Mouse (Mus musculus): ENCODE measurements at regions not wholly inside any gene's neighbourhood (a gene's known extent, or its start where the extent isn't known, plus 50 kb on each side); places are given as distances from the start of the nearest gene placed in this dataset.
A peak's percentile ranks its signal among the peaks of the same experiment; 100 is the strongest.

DNA sequence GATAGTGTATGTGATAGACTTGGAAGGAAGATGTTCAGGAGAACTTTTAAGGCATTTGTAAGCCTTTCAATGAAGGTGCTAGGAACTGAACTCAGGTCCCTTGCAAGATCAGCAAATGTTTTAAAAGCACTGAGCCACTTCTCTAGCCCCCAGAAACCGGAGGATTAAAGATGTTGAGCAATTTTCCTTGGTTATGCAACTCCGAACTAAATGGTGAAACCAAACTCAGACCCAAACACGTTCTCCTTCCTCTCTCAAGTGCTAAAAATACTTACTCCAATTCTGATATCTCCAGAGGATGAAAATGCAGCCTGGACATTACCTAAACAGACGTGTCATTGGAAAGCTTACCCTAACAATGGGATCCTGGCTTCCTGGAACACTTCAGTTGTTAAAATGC lies 378.8 kb downstream of the Kcnj2 start:
- Histone ChIP-seq H3K4me3 (ENCODE audit: low read depth, low read length) (no peak overlapping the region), H3K27me3 (ENCODE audit: control insufficient read depth, insufficient read depth, low read length) (no peaks in the 10 kb centered on the region), H3K9ac (replicated peaks; ENCODE audit: low read depth, low read length) (no peak overlapping the region), H3K9me3 (ENCODE audit: control insufficient read depth, low read length) (no peaks in the 10 kb centered on the region), H3K4me2 (ENCODE audit: low read depth, low read length) (no peak overlapping the region), H3K27ac (ENCODE audit: low read depth, low read length) (no peak overlapping the region), H3K4me1 (ENCODE audit: control insufficient read depth, insufficient read depth, low read length) (no peaks in the 10 kb centered on the region), H3K36me3 (ENCODE audit: control insufficient read depth, insufficient read depth, low read length) (no peaks in the 10 kb centered on the region)
- WGBS, result 84% methylated on average over 4 of the region's 4 CpGs
- ATAC-seq (ENCODE audit: low read depth), result no peak

DNA sequence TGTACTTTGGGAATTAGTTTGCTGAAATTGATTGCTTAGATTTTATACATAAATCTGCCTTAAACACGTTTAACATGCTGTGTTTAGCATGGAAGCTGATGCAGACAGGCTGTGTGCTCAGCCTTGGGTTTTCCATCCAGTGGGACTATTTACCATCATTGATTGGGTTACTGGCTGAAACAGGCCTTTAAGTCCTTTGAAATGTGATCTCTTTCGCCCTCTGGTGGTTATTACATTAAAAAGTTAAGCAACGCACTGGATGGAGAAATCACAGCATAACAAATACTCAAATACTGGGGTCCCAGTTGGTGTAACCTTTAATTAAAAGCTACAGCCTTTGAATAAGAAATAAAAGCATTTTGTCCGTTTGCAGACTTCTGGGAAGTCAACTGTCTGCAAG lies 379.8 kb downstream of the Kcnj2 start:
- 8% methylated on average over 4 of the region's 4 CpGs for WGBS
- H3K4me1 ChIP-seq (ENCODE audit: control insufficient read depth, insufficient read depth, low read length), result no peaks in the 10 kb centered on the region
- H3K36me3 ChIP-seq (ENCODE audit: control insufficient read depth, insufficient read depth, low read length), result no peaks in the 10 kb centered on the region
- H3K4me2 ChIP-seq (ENCODE audit: low read depth, low read length), result no peak overlapping the region
- no peaks in the 10 kb centered on the region for H3K9me3 ChIP-seq (ENCODE audit: control insufficient read depth, low read length)
- no peak overlapping the region for H3K27ac ChIP-seq (ENCODE audit: low read depth, low read length)
- no peak for ATAC-seq (ENCODE audit: low read depth)
- H3K27me3 ChIP-seq (ENCODE audit: control insufficient read depth, insufficient read depth, low read length), result no peaks in the 10 kb centered on the region
- no peak overlapping the region for H3K4me3 ChIP-seq (ENCODE audit: low read depth, low read length)
- H3K9ac ChIP-seq (replicated peaks; ENCODE audit: low read depth, low read length), result no peak overlapping the region

DNA sequence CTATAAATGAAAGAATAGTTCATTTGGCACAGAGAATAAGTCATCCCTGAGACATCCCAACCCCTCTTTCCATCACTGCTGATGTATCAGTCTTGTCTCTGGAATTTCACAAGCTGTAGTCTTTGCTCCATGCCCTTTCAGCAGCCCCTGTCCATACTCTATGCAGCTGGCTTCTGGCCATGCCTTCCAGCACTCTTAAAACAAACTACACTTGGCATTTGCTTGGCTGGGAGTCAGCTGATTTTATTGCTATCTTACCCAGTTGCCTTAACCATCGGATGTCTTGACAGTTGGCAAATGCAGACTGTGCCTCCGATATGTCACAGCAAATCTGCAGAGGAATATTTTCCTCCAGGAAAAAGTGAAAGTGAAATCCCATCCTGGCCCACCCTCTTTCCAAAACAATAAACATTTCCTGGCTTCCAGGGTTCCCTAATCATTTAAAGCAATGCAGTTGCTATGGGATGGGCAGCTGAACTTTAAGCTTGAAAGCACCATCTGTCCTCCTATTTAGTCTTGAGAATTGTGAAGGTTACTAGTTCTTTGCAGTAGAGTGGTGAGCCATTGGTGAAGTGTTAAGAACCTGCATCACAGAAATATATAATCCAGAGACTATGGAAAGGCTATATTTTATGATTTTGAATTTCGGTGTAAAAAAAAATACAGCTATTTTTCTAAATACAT lies 385.0 kb downstream of the Kcnj2 start:
- Histone ChIP-seq H3K4me1 (ENCODE audit: control insufficient read depth, insufficient read depth, low read length) (no peaks in the 10 kb centered on the region), H3K4me3 (ENCODE audit: low read depth, low read length) (no peak overlapping the region), H3K9ac (replicated peaks; ENCODE audit: low read depth, low read length) (no peak overlapping the region), H3K27ac (ENCODE audit: low read depth, low read length) (no peak overlapping the region), H3K27me3 (ENCODE audit: control insufficient read depth, insufficient read depth, low read length) (no peaks in the 10 kb centered on the region), H3K9me3 (ENCODE audit: control insufficient read depth, low read length) (no peaks in the 10 kb centered on the region), H3K4me2 (ENCODE audit: low read depth, low read length) (no peak overlapping the region), H3K36me3 (ENCODE audit: control insufficient read depth, insufficient read depth, low read length) (no peaks in the 10 kb centered on the region)
- WGBS, result 64% methylated on average over 3 of the region's 3 CpGs
- ATAC-seq (ENCODE audit: low read depth), result peak; percentile 11; the same call in 1 of the 2 replicates

DNA sequence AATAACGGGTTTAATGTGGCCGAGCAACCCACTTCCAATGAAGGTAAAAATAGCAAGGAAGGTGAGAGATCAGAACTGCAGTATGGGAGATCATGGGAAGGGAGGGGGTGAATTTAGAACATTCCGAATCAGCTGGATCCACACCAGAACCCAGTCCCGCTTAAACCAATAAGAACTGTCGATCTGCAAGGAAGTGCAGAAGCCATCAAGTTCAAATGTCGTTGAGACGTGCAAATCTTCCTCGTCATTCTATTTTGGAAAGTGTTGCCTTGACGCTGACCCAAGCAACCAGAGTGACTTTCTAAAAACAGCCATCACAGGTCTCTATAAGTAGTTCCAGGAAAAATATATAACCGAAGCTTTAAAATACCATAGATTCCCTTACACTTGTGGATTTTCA lies 394.1 kb downstream of the Kcnj2 start:
- no peak for ATAC-seq (ENCODE audit: low read depth)
- Histone ChIP-seq H3K4me1 (ENCODE audit: control insufficient read depth, insufficient read depth, low read length) (no peaks in the 10 kb centered on the region), H3K36me3 (ENCODE audit: control insufficient read depth, insufficient read depth, low read length) (no peaks in the 10 kb centered on the region), H3K27me3 (ENCODE audit: control insufficient read depth, insufficient read depth, low read length) (no peaks in the 10 kb centered on the region), H3K9ac (replicated peaks; ENCODE audit: low read depth, low read length) (no peak overlapping the region), H3K9me3 (ENCODE audit: control insufficient read depth, low read length) (no peaks in the 10 kb centered on the region), H3K27ac (ENCODE audit: low read depth, low read length) (no peak overlapping the region), H3K4me3 (ENCODE audit: low read depth, low read length) (no peak overlapping the region), H3K4me2 (ENCODE audit: low read depth, low read length) (no peak overlapping the region)
- 91% methylated on average over 10 of the region's 10 CpGs for WGBS

DNA sequence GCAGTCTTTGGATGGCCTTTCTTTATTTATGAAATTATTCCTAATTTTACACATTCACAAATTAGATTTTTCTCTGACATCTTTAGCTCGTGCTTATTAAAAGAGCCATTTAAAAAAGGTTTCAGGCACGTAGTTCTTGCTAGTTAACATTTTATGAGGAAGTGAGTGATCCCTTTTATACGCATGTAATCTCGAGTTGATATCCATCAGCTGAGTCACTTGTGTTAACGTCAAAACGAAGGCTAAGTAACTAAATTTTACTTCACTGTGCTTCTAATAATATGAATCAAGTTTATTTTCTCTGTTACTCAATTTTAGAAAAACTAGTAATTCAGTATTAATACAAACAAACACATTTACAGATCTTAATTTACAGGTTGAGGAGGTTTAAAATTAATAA lies 419.0 kb downstream of the Kcnj2 start:
- Histone ChIP-seq H3K4me2 (ENCODE audit: low read depth, low read length) (no peak overlapping the region), H3K27ac (ENCODE audit: low read depth, low read length) (no peak overlapping the region), H3K4me3 (ENCODE audit: low read depth, low read length) (no peak overlapping the region), H3K27me3 (ENCODE audit: control insufficient read depth, insufficient read depth, low read length) (no peaks in the 10 kb centered on the region), H3K9me3 (ENCODE audit: control insufficient read depth, low read length) (no peaks in the 10 kb centered on the region), H3K36me3 (ENCODE audit: control insufficient read depth, insufficient read depth, low read length) (no peaks in the 10 kb centered on the region), H3K4me1 (ENCODE audit: control insufficient read depth, insufficient read depth, low read length) (no peaks in the 10 kb centered on the region), H3K9ac (replicated peaks; ENCODE audit: low read depth, low read length) (no peak overlapping the region)
- no peak for ATAC-seq (ENCODE audit: low read depth)
- WGBS, result 82% methylated on average over 6 of the region's 6 CpGs

DNA sequence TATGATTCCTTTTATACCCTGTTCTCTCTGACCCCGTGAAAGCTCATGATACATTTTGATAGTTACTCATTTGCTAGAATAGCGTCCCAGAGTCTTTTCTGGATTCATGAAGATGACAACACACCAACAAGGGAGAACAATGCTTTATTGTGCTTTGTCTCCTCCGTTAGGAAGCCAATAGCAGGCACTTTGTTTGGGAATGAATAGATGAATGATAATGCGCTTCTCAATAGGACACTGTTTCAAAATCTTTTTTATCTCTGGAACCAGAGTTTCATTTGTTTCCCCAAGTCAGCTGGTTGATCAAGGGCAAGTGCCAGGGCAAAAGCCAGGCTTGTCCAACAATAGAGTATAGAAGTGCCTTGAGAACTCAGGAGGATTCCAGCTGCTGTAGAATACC lies 446.5 kb downstream of the Kcnj2 start:
- no peaks in the 10 kb centered on the region for H3K27me3 ChIP-seq (ENCODE audit: control insufficient read depth, insufficient read depth, low read length)
- H3K4me3 ChIP-seq (ENCODE audit: low read depth, low read length), result no peak overlapping the region
- no peak overlapping the region for H3K9ac ChIP-seq (replicated peaks; ENCODE audit: low read depth, low read length)
- H3K36me3 ChIP-seq (ENCODE audit: control insufficient read depth, insufficient read depth, low read length), result no peaks in the 10 kb centered on the region
- no peak overlapping the region for H3K27ac ChIP-seq (ENCODE audit: low read depth, low read length)
- no peak overlapping the region for H3K4me2 ChIP-seq (ENCODE audit: low read depth, low read length)
- H3K9me3 ChIP-seq (ENCODE audit: control insufficient read depth, low read length), result no peaks in the 10 kb centered on the region
- no peak for ATAC-seq (ENCODE audit: low read depth)
- no peaks in the 10 kb centered on the region for H3K4me1 ChIP-seq (ENCODE audit: control insufficient read depth, insufficient read depth, low read length)
- 20% methylated on average over 4 of the region's 4 CpGs for WGBS

DNA sequence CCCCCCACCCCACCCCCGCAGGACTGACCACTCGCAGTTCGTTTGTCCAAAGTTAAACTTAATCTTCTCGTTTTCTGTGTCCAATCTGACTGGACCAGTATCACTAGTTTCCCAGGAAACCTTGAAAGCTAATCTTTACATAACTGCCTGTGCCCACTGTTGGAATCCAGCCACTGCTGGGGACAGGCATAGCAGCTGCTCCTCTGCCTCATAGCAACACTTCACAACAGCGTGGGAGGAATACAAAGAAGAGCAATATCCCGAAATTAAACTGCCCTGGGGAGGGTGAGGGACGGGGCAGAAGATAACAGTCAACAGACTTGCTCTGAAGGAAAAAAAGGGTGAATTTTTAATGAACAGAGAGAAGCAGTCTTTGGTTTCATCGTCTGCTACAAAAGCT lies 456.8 kb downstream of the Kcnj2 start:
- Histone ChIP-seq H3K27me3 (ENCODE audit: control insufficient read depth, insufficient read depth, low read length) (no peaks in the 10 kb centered on the region), H3K4me1 (ENCODE audit: control insufficient read depth, insufficient read depth, low read length) (0 out of 2 replicates have a peak, but pooled peaks cover 2% of the 10 kb centered on the region), H3K4me3 (ENCODE audit: low read depth, low read length) (no peak overlapping the region), H3K27ac (ENCODE audit: low read depth, low read length) (peak overlapping the region; percentile 34; the same call in 1 of the 2 replicates), H3K36me3 (ENCODE audit: control insufficient read depth, insufficient read depth, low read length) (no peaks in the 10 kb centered on the region), H3K9me3 (ENCODE audit: control insufficient read depth, low read length) (no peaks in the 10 kb centered on the region), H3K4me2 (ENCODE audit: low read depth, low read length) (peak overlapping the region; percentile 30), H3K9ac (replicated peaks; ENCODE audit: low read depth, low read length) (no peak overlapping the region)
- 31% methylated on average over 8 of the region's 8 CpGs for WGBS
- peak; percentile 79; the same call in 1 of the 2 replicates for ATAC-seq (ENCODE audit: low read depth)

DNA sequence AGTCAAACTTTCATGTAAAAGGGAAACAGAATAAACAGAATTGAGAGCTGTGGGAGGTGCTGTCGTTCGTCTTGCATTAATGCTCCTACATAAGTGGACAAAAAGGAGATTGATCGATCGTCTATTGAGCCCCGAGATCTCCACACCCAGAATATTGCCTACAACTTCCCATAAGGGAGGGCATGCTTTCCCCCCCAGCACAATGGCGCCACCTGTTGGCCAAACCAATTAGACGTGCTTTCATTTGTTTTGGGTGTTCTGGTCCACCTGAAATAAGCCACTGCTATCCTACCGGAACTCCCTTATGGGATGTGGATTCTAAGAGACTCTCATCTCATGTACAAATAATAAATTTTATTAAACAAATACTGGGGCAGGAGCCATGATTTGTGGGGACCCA lies 457.5 kb downstream of the Kcnj2 start:
- no peak for ATAC-seq (ENCODE audit: low read depth)
- Histone ChIP-seq H3K4me2 (ENCODE audit: low read depth, low read length) (peak overlapping the region; percentile 30), H3K9me3 (ENCODE audit: control insufficient read depth, low read length) (no peaks in the 10 kb centered on the region), H3K27ac (ENCODE audit: low read depth, low read length) (no peak overlapping the region), H3K4me3 (ENCODE audit: low read depth, low read length) (no peak overlapping the region), H3K27me3 (ENCODE audit: control insufficient read depth, insufficient read depth, low read length) (no peaks in the 10 kb centered on the region), H3K36me3 (ENCODE audit: control insufficient read depth, insufficient read depth, low read length) (no peaks in the 10 kb centered on the region), H3K9ac (replicated peaks; ENCODE audit: low read depth, low read length) (no peak overlapping the region), H3K4me1 (ENCODE audit: control insufficient read depth, insufficient read depth, low read length) (0 out of 2 replicates have a peak, but pooled peaks cover 2% of the 10 kb centered on the region)
- whole genome bisulfite sequencing, result 55% methylated on average over 8 of the region's 8 CpGs

DNA sequence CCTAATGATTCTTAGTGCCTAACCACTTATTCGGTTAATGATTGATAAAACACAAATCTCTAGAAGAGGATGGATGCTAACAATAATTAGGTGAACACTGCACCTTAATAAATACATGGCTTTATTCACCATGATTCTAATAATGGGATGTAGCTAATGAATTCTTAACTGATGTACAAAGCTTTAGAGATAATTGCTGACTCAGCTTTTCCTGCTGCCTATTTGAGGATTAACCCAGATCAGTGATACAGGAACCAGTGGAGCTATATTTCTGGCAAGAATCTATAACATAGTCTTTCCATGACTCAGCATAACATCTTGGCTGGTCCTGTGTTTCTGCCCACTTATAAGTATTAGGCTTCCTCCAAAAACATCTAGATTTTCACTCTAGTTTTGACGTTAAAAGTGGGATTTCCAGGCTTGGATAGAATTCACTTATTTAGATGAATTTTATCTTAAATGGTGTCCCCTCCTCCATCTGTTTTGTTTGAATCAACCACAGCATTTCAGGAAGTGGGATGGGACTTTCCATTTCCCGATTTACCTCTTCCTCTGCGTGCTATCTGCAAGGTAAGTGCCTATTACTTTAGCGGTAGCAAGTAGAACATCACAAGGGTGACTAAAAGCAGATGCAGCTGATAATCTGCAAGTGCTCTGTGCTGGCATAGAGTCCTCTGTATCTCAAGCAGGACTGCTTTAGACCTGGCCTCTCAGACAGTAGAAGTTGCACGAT lies 460.2 kb downstream of the Kcnj2 start:
- no peak overlapping the region for H3K4me3 ChIP-seq (ENCODE audit: low read depth, low read length)
- no peak overlapping the region for H3K9ac ChIP-seq (replicated peaks; ENCODE audit: low read depth, low read length)
- H3K36me3 ChIP-seq (ENCODE audit: control insufficient read depth, insufficient read depth, low read length), result no peaks in the 10 kb centered on the region
- 0 out of 2 replicates have a peak, but pooled peaks cover 2% of the 10 kb centered on the region for H3K4me1 ChIP-seq (ENCODE audit: control insufficient read depth, insufficient read depth, low read length)
- no peak overlapping the region for H3K4me2 ChIP-seq (ENCODE audit: low read depth, low read length)
- no peaks in the 10 kb centered on the region for H3K27me3 ChIP-seq (ENCODE audit: control insufficient read depth, insufficient read depth, low read length)
- WGBS, result 91% methylated on average over 6 of the region's 6 CpGs
- H3K9me3 ChIP-seq (ENCODE audit: control insufficient read depth, low read length), result no peaks in the 10 kb centered on the region
- no peak for ATAC-seq (ENCODE audit: low read depth)
- H3K27ac ChIP-seq (ENCODE audit: low read depth, low read length), result no peak overlapping the region

All from neural tube, embryonic 14.5 days (tissue).